Mouse (Mus musculus): ENCODE results near the gene Acsm5. TPM values are rescaled to one million over a fixed set of nuclear protein-coding genes. Genes with fewer than 3 reads are reported as not detected.
"Not testable (repeated sequence)": the region's sequence is repeated elsewhere in the genome, so short reads cannot be mapped to it uniquely, and the experiment has no call there.

Acsm5 gene
- total RNA-seq, 2 experiments from 2014 or later: 6.1 to 14.0 TPM

GRCm38 (mm10) chr7:119545572-119545971 is 26.3 kb downstream of the Acsm5 start:
- no peak for DNase-seq

DNA sequence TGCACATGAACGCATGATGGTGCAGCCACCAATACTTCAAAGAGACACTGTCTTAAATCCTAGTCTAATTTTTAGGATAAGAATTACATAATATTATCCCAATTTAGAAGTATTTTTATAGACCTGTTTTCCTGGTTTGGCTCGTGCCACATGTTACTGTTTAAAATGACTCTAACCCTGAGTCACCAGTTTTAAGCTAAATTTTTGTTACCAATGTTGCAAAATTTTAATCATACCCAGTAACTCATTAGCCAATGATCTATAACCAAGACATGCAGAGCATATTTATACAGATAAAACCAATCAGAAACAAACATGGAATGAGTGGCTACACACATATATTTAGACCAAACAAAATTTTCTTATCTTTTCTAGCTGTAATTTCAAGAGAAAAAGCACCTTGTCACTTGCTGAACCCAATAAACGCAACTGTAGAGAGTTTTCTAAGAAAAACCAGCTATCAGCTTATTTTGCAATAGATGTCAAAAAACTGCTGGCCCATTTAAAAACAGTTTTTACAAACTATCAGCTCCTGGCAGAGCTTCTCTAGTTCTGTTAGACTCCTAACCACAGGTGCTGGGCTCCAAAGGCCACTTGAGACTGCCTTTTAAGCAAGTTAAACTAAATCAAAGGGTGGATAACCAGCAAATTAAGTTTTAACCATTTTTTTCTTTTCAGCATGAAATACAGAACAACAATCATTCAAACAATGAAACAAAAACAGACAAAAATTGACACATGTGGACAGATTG is 31.4 kb downstream of the Acsm5 start:
- no peak for DNase-seq

- no peak for DNase-seq
Measured at GRCm38 (mm10) chr7:119554040-119554439, 34.8 kb downstream of the Acsm5 start, which contains the start of gene Acsm2. Acsm2 (plus strand) TSS chr7:119554340.

DNA sequence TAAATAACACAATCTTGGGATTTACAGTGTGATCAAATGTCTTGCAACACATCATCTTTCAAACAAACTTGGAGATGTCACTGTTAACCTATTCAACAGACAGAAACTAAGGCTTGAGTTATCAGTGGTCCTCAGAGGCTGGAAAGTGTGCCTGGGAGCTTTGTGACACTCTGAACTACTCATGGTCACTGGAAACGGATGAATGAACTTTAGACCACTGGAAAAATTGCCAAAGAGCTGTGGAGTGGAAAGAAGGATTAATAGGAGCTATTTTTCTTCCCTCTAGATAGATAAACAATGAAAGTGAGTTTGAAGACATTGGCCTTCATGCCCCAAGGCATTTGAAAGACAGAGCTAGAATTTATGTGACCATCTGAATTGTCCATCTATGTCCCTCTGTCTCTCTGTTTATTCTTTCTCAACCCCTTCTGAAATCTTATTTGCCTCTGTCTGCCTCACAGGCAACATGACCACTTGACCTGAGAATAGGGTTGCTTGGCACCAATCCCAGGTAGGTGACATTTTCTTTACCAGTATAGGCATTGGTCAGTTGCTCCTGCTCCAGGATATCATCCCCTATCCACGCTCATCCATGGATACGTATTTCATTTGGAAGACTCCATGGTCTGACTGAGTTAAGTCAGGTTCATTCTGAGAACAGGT is 40.7 kb downstream of the Acsm5 start:
- no peak for DNase-seq

- DNase-seq: no peak
Measured at GRCm38 (mm10) chr7:119560452-119560835, 41.2 kb downstream of the Acsm5 start.

GRCm38 (mm10) chr7:119561441-119561840 is 42.2 kb downstream of the Acsm5 start:
- no peak for DNase-seq

- DNase-seq: not testable (repeated sequence)
Measured at GRCm38 (mm10) chr7:119562476-119562875, 43.2 kb downstream of the Acsm5 start.

DNA sequence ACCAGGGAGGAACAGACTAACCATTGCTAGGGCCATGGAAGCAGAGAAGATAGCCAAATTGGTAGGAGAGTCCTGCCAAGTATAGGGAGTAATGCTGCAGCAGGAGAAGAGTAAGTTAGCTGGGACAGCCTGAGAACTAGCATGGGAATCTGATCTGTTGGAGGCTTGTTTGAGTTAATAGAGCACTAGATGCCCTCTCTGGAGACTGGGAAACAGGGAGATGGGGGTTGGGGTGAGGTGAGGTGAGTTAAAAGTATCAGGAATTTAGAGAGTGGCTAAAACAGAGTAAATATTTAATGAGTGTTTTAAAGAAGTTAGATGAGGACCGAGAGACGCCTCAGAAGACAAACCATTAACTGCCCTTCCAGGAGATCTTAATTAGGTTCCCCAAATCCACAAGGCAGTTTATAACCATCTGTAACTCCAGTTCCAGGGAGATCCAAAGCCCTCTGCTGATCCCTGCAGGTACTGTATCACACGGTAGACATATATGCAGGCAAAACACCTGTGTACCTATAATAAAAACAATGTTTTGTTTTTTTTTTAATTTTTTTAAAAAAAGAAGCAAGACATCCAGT is 75.4 kb downstream of the Acsm5 start:
- no peak for DNase-seq

Other genes with a start within 250 kb of the Acsm5 start
- gene Gp2, start 60.2 kb upstream of the Acsm5 start, total RNA-seq (2021): not detected
- gene Umod, start 40.2 kb upstream of the Acsm5 start, total RNA-seq (2021): not detected
- gene Pdilt, start 4.0 kb downstream of the Acsm5 start, total RNA-seq (2021): under 1 TPM; 0.12 TPM
- gene Acsm2, start 34.9 kb downstream of the Acsm5 start, total RNA-seq (2021): under 1 TPM in 1 of 2 experiments, not detected in 1; 0.27 TPM
- 10 to 100 TPM in 1 of 2 experiments, 1 to 10 TPM in 1; 6.5 to 14.0 TPM for gene Acsm1, start 87.6 kb downstream of the Acsm5 start, total RNA-seq (2021)
- gene Acsm4, start 170.6 kb downstream of the Acsm5 start, total RNA-seq (2021): not detected
- 10 to 100 TPM; 30.7 to 32.3 TPM for gene Thumpd1, start 201.3 kb downstream of the Acsm5 start, total RNA-seq (2021)
- 10 to 100 TPM; 23.5 to 31.0 TPM for gene Acsm3, start 241.5 kb downstream of the Acsm5 start, total RNA-seq (2021)

Measured in adrenal gland, postnatal 10 days (tissue).